Mouse (Mus musculus): Measurements from ENCODE around the gene Cdc42se2. TPM values are rescaled to one million over a fixed set of nuclear protein-coding genes. Genes with fewer than 3 reads are reported as not detected.

Cdc42se2 gene
- polyA plus RNA-seq (2015; fragmentation: Nextera tagmentation; extraction: Ambion mirVana): 204 and 230 TPM in 2 replicates

GRCm38 (mm10) chr11:54787488-54788474, at the start of gene Cdc42se2:
Cdc42se2 (minus strand) TSS chr11:54787675.
- Histone ChIP-seq H3K36me3 (ENCODE audit: poor library complexity, severe bottlenecking) (peaks cover 4% of the 10 kb centered on the region), H3K27ac (peak within 1 kb of the TSS; percentile 99), H3K9ac (peak within 1 kb of the TSS; percentile 96), H3K4me3 (peak within 1 kb of the TSS; percentile 80), H3K4me2 (peak within 1 kb of the TSS; percentile 75), H3K9me3 (replicated peaks) (no peaks in the 10 kb centered on the region), H3K4me1 (peaks cover 39% of the 10 kb centered on the region), H3K27me3 (no peaks in the 10 kb centered on the region)
- peak; percentile 99 for ATAC-seq
- WGBS: 3% methylated on average over 56 of the region's 56 CpGs

GRCm38 (mm10) chr11:54836106-54836505, 48.6 kb upstream of the Cdc42se2 start:
- H3K9ac ChIP-seq: no peak overlapping the region
- H3K4me3 ChIP-seq: no peak overlapping the region
- no peak for ATAC-seq
- H3K4me2 ChIP-seq: no peak overlapping the region
- WGBS: 79% methylated on average over 9 of the region's 9 CpGs
- no peaks in the 10 kb centered on the region for H3K9me3 ChIP-seq (replicated peaks)
- H3K27me3 ChIP-seq: no peaks in the 10 kb centered on the region
- no peaks in the 10 kb centered on the region for H3K4me1 ChIP-seq
- no peaks in the 10 kb centered on the region; the same call in 1 of the 2 replicates for H3K36me3 ChIP-seq (ENCODE audit: poor library complexity, severe bottlenecking)
- H3K27ac ChIP-seq: peak overlapping the region; percentile 32; the same call in 1 of the 2 replicates

- no peak overlapping the region for H3K4me2 ChIP-seq
- H3K9ac ChIP-seq: no peak overlapping the region
- ATAC-seq: no peak
- no peak overlapping the region for H3K27ac ChIP-seq
- 63% methylated on average over 2 of the region's 2 CpGs for WGBS
- H3K27me3 ChIP-seq: no peaks in the 10 kb centered on the region
- no peaks in the 10 kb centered on the region for H3K4me1 ChIP-seq
- no peaks in the 10 kb centered on the region for H3K9me3 ChIP-seq (replicated peaks)
- H3K36me3 ChIP-seq (ENCODE audit: poor library complexity, severe bottlenecking): no peaks in the 10 kb centered on the region; the same call in 1 of the 2 replicates
- no peak overlapping the region for H3K4me3 ChIP-seq
These were observed 47.1 kb upstream of the Cdc42se2 start for GRCm38 (mm10) chr11:54834596-54834995.

DNA sequence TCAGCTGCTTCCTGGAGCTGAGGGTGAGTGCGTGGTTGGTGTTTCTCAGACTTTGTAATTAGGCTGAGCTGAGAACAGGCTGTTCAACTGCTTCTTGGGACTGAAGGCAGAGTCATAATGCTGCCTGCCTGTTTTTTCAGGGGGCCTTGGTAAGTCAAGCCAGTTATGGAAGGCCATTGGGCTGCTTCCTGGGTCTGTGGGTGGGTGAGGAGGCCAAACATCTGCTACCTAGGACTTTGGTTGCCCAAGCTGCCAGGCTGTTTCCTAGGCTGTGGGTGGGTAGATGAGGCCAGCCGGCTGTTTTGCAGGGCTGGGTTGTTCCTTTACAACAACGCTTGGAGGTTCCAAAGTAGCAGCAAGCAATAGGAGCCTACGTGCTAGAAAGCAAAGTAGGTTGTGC, 46.4 kb upstream of the Cdc42se2 start:
- H3K27me3 ChIP-seq: no peaks in the 10 kb centered on the region
- no peak overlapping the region for H3K4me2 ChIP-seq
- H3K9me3 ChIP-seq (replicated peaks): no peaks in the 10 kb centered on the region
- no peak overlapping the region for H3K27ac ChIP-seq
- no peak overlapping the region for H3K4me3 ChIP-seq
- WGBS: 89% methylated on average over 4 of the region's 4 CpGs
- no peak for ATAC-seq
- no peak overlapping the region for H3K9ac ChIP-seq
- H3K4me1 ChIP-seq: no peaks in the 10 kb centered on the region
- no peaks in the 10 kb centered on the region for H3K36me3 ChIP-seq (ENCODE audit: poor library complexity, severe bottlenecking)

- Histone ChIP-seq H3K27ac (no peak overlapping the region), H3K4me3 (no peak overlapping the region), H3K4me1 (no peaks in the 10 kb centered on the region), H3K4me2 (no peak overlapping the region), H3K9ac (no peak overlapping the region), H3K27me3 (no peaks in the 10 kb centered on the region), H3K9me3 (replicated peaks) (no peaks in the 10 kb centered on the region), H3K36me3 (ENCODE audit: poor library complexity, severe bottlenecking) (no peaks in the 10 kb centered on the region)
- ATAC-seq: no peak
- 83% methylated on average over 8 of the region's 8 CpGs for WGBS
These were observed 39.3 kb upstream of the Cdc42se2 start for GRCm38 (mm10) chr11:54826819-54827218.

DNA sequence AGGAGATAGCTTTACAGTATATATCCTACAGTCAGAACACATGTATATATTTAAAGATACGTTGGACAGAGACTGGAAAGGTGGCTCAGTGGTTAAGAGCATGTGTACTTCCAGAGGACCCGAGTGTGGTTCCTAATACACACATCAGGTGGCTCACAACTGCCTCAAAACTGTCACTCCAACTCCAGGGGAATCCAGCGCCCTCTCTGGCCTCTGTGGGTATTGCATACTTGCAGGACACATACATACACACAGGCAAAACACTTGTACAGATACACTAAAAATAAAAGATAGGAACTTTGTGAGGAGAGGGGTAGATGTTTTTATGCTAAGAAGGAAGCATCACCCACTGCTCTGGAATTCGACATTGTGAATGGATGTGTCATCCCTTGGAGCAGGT, 38.3 kb upstream of the Cdc42se2 start:
- H3K9me3 ChIP-seq (replicated peaks): no peaks in the 10 kb centered on the region
- H3K9ac ChIP-seq: no peak overlapping the region
- peaks cover under 1% of the 10 kb centered on the region; the same call in 1 of the 2 replicates for H3K4me1 ChIP-seq
- 82% methylated on average over 4 of the region's 4 CpGs for WGBS
- no peak for ATAC-seq
- H3K4me3 ChIP-seq: no peak overlapping the region
- H3K27ac ChIP-seq: no peak overlapping the region
- no peaks in the 10 kb centered on the region for H3K36me3 ChIP-seq (ENCODE audit: poor library complexity, severe bottlenecking)
- no peaks in the 10 kb centered on the region for H3K27me3 ChIP-seq
- no peak overlapping the region for H3K4me2 ChIP-seq

DNA sequence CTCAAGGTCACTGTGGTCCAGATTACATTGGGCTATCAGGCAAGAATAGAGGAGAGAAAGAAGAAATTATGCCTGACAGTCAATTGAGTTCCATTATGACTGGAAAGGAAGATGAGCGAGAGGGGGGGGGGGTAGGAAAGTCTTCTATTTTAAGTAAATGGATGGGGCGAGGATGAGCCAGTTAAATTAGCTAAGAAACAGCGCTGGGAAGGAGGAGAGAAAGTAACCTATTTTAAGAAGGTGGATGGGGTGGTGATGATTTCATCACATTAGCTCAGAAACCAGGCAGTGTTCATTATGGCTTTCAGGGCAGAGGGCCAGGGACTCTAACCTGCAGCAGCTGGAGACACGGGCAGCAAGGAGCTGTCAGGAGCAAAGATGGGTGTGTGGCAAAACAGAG, 36.0 kb upstream of the Cdc42se2 start:
- Histone ChIP-seq H3K9ac (no peak overlapping the region), H3K4me3 (no peak overlapping the region), H3K27ac (no peak overlapping the region), H3K4me1 (peaks cover 9% of the 10 kb centered on the region), H3K36me3 (ENCODE audit: poor library complexity, severe bottlenecking) (no peaks in the 10 kb centered on the region), H3K27me3 (no peaks in the 10 kb centered on the region), H3K4me2 (no peak overlapping the region), H3K9me3 (replicated peaks) (no peaks in the 10 kb centered on the region)
- ATAC-seq: no peak
- 84% methylated on average over 4 of the region's 4 CpGs for WGBS

DNA sequence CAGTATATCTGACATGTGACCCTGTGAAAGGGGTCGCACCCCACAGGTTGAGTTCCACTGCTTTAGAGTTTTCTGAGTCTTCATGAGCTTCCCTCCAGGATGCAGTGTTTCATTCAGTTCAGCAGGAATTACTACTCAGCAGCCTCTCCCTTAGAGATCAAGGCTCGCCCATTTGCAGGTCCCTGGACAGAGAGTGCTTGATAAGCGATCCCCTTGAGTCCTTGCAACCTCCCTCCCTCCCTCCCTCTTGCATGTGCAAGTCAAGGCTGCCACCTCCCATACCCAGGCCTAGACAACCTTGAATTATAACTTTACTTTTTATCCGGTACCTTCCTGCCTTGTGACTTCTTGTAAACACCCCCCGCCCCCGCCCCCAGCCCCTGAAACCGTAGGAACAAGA, 32.0 kb upstream of the Cdc42se2 start:
- Histone ChIP-seq H3K27ac (no peak overlapping the region), H3K36me3 (ENCODE audit: poor library complexity, severe bottlenecking) (no peaks in the 10 kb centered on the region), H3K9me3 (replicated peaks) (no peaks in the 10 kb centered on the region), H3K4me1 (peaks cover 19% of the 10 kb centered on the region), H3K27me3 (no peaks in the 10 kb centered on the region), H3K4me2 (no peak overlapping the region), H3K9ac (no peak overlapping the region), H3K4me3 (no peak overlapping the region)
- 63% methylated on average over 7 of the region's 7 CpGs for WGBS
- ATAC-seq: no peak

- peaks cover 32% of the 10 kb centered on the region for H3K4me1 ChIP-seq
- no peak overlapping the region for H3K27ac ChIP-seq
- WGBS: 52% methylated on average over 4 of the region's 4 CpGs
- no peaks in the 10 kb centered on the region for H3K9me3 ChIP-seq (replicated peaks)
- no peak for ATAC-seq
- no peaks in the 10 kb centered on the region for H3K36me3 ChIP-seq (ENCODE audit: poor library complexity, severe bottlenecking)
- no peak overlapping the region for H3K9ac ChIP-seq
- no peaks in the 10 kb centered on the region for H3K27me3 ChIP-seq
- H3K4me2 ChIP-seq: no peak overlapping the region
- H3K4me3 ChIP-seq: no peak overlapping the region
These were observed 30.0 kb upstream of the Cdc42se2 start for GRCm38 (mm10) chr11:54817449-54817848.

DNA sequence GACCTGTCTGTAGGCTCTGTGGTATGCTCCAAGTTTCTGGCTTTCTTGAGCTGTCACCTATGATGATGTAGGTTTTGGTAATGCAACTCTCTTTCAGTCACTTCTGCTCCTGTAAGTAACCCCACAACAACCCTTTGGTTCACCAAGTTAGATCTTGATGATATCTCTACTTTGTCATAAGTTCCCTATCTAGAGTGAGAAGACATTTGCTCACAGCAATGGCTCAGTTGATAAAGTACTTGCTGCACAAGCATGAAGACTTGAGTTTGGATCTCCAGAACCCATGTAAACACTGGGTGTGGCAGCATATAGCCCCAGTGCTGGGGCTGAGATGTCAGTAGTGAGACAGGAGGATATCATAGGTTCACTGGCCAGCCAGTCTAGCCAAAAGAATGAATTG, 28.2 kb upstream of the Cdc42se2 start:
- H3K4me2 ChIP-seq: no peak overlapping the region
- no peak overlapping the region for H3K27ac ChIP-seq
- no peaks in the 10 kb centered on the region for H3K36me3 ChIP-seq (ENCODE audit: poor library complexity, severe bottlenecking)
- H3K4me1 ChIP-seq: peaks cover 39% of the 10 kb centered on the region
- ATAC-seq: no peak
- H3K4me3 ChIP-seq: no peak overlapping the region
- no peaks in the 10 kb centered on the region for H3K9me3 ChIP-seq (replicated peaks)
- no peaks in the 10 kb centered on the region for H3K27me3 ChIP-seq
- H3K9ac ChIP-seq: no peak overlapping the region

DNA sequence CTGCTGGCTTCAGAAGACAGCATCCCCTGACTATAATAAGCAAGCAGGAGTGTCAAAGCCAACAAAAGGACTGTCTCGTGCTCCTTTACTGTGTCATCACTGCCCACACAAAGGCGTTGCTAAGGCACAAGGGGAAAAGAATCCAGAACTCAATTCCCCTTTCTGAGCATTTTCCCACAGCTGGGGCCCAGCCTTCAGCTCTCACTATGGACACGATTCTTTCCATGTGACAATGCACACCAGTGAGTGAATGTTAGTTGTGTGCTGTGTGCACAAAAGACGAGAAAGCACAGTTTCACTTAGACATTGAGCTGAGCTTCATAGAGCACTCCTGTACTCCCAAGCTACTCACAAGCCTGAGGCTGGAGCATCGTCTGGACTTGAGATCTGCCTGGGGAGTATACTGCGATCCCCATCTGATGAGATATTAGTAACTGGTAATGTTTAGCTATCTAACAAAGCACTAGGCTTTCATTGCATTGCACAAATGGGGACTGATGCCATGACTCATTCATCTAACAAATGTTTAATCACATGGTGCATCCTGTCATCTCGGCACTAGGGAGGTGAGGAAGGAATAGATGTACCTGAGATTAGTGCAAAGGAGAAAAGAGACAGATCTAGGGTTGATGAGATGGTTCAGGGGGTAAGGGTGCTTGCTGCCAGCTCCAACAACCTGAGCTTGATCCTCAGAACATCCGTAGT, 25.5 kb upstream of the Cdc42se2 start:
- Histone ChIP-seq H3K27me3 (no peaks in the 10 kb centered on the region), H3K4me1 (peaks cover 29% of the 10 kb centered on the region), H3K9me3 (replicated peaks) (no peaks in the 10 kb centered on the region), H3K4me3 (no peak overlapping the region), H3K27ac (peak overlapping the region; percentile 84), H3K9ac (no peak overlapping the region), H3K36me3 (ENCODE audit: poor library complexity, severe bottlenecking) (no peaks in the 10 kb centered on the region), H3K4me2 (peak overlapping the region; percentile 16; the same call in 1 of the 2 replicates)
- peak; percentile 68; the same call in 1 of the 2 replicates for ATAC-seq
- 23% methylated on average over 8 of the region's 8 CpGs for WGBS

DNA sequence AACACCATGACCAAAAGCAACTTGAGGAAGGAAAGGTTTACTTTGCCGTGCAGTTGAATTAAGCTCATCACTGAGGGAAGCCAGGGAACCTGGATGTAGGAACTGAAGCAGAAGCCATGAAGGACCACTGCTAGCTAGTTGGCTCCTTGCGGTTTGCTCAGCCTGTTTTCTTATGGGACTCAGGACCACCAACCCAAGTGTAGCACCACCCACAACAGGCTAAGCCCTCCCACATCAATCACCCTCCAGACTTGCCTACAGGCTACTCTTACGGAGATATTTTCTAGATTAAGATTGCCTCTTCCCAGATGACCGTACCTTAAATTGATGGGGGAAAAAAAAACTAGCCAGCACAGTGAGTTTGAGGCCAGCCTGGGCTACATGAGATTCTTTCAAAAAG, 24.8 kb upstream of the Cdc42se2 start:
- H3K27ac ChIP-seq: peak overlapping the region; percentile 84
- no peaks in the 10 kb centered on the region for H3K36me3 ChIP-seq (ENCODE audit: poor library complexity, severe bottlenecking)
- H3K4me2 ChIP-seq: peak overlapping the region; percentile 16; the same call in 1 of the 2 replicates
- no peak for ATAC-seq
- no peak overlapping the region for H3K9ac ChIP-seq
- WGBS: 36% methylated on average over 4 of the region's 4 CpGs
- H3K27me3 ChIP-seq: no peaks in the 10 kb centered on the region
- H3K4me1 ChIP-seq: peaks cover 23% of the 10 kb centered on the region
- H3K4me3 ChIP-seq: no peak overlapping the region
- H3K9me3 ChIP-seq (replicated peaks): no peaks in the 10 kb centered on the region

Data from forebrain, embryonic 13.5 days (tissue).